Mouse (Mus musculus) kidney, postnatal 14 days (tissue): ENCODE data around the gene Gm4177.
"Not testable (repeated sequence)": the region's sequence is repeated elsewhere in the genome, so short reads cannot be mapped to it uniquely, and the experiment has no call there.

ENCODE experiments used
- DNase-seq: peaks from one replicate; pipeline ENCODE4 v3.0.0; 2022; ENCODE audit warnings: mixed read lengths

The Gm4177 gene

DNA sequence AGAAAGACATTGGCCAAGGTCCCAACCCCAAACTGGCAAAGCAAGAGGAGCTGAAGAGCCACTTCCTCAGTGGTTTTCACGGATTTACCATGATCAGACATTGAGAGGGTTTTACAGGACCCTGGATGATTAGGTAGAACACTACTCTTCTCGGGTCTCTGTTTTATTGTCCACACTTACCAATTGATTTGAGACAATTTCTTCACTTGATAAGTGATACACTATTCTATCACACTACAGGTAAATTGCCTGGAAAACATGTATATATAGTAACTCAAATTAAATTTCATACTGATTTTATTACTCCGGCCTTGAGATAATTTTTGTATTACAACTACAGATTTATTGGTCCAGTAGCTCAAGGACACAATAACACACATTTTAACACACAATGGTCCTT lies at the start of gene Gm4177:
Gene Gm4177 (minus strand): TSS at position 101 of the 400 bp plus-strand sequence.
- DNase-seq, result not testable (repeated sequence)

DNA sequence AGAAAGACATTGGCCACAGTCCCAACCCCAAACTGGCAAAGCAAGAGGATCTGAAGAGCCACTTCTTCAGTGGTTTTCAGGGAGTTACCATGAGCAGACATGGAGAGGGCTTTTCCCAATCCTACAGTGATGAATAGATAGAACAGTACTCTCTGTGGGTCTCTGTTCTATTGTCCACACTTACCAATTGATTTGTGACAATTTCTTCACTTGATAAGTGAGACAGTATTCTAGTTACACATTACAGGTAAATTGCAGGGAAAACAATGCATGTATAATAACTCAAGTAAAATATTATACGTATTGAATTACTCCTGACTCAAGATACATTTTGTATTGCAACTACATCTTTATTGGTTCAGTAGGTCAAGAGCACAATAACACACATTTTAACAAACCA lies 47.6 kb upstream of the Gm4177 start, which contains the start of gene Gm5725:
Gene Gm5725 (minus strand): TSS at position 101 of the 400 bp plus-strand sequence.
- not testable (repeated sequence) for DNase-seq

DNA sequence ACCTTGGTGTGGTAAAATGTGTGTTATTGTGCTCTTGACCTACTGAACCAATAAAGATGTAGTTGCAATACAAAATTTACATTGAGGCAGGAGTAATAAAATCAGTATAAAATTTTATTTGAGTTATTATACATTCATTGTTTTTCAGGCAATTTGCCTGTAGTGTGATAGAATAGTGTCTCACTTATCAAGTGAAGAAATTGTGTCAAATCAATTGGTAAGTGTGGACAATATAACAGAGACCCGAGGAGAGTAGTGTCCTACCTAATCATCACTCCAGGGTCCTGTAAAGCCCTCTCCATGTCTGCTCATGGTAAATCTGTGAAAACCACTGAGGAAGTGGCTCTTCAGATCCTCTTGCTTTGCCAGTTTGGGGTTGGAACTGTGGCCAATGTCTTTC lies 35.5 kb upstream of the Gm4177 start, which contains the start of gene Vmn1r135:
Gene Vmn1r135 (plus strand): TSS at position 301 of the 400 bp plus-strand sequence.
- not testable (repeated sequence) for DNase-seq

DNA sequence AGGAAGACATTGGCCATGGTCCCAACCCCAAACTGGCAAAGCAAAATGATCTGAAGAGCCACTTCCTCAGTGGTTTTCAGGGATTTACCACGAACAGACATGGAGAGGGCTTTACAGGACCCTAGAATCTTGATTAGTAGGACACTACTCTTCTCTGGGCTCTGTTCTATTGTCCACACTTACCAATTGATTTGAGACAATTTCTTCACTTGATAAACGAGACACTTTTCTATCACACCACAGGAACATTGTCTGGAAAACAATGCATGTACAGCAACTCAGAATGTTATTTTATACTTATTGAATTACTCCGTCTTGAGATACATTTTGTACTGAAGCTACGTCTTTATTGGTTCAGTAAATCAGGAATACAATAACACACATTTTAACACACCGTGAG lies 35.2 kb downstream of the Gm4177 start, which contains the start of gene Gm4175:
Gene Gm4175 (minus strand): TSS at position 101 of the 400 bp plus-strand sequence.
- DNase-seq, result not testable (repeated sequence)
